Mouse (Mus musculus) small intestine, adult 2 months (tissue): ENCODE measurements at regions not wholly inside any gene's neighbourhood (a gene's known extent, or its start where the extent isn't known, plus 50 kb on each side); places are given as distances from the start of the nearest gene placed in this dataset.

Source experiments
- CTCF ChIP-seq: fragments of 200-500 bp; IDR thresholded peaks from 2 replicates; pipeline ENCODE4 v1.5.1; 2012; ENCODE audit warnings: low read depth, mild to moderate bottlenecking, control low read depth, inconsistent platforms, low read length, moderate library complexity, mixed read lengths; ENCODE audit not compliant: insufficient replicate concordance, insufficient read length; ENCODE audit errors: extremely low read depth
- POLR2A ChIP-seq: fragments of 200-500 bp; IDR thresholded peaks from 2 replicates; pipeline ENCODE4 v1.6.1; 2012; ENCODE audit warnings: low read depth, mild to moderate bottlenecking, control low read depth, inconsistent platforms, low read length, moderate library complexity

GRCm38 (mm10) chr8:80318231-80318870, 175.2 kb upstream of the Gypa start:
- TF ChIP-seq CTCF: no peak
- no peak for TF ChIP-seq POLR2A
